In genomic region chr15:11539485-11539884, GRCm38 (mm10) we compare ENCODE assay signal across 16 mouse cellular contexts.
A peak's percentile ranks its signal among the peaks of the same experiment; 100 is the strongest.
DNase-seq lines count a peak whose midpoint lies in the region; ATAC-seq and TF ChIP-seq lines count a peak whose summit lies in the region.
"Had no signal": no experiment of that assay in that cellular context is flagged by ENCODE, and none has a peak within 500 bp of the region (broad histone marks: within the 10 kb centered on the region; RNA-seq: fewer than 3 reads in every experiment).

No protein-coding gene starts in this region.

- in situ Hi-C loops in Patski (cut with MboI; ENCODE audit: low pct_unique_long_range_greater_than_20kb): no loop called here

- 23% methylated on average over 3 of the region's 3 CpGs for WGBS in kidney, adult 2 months

- ATAC-seq in Patski: peak; percentile 62
- ATAC-seq: forebrain, embryonic 15.5 days; hindbrain, embryonic 16.5 days had no signal

- H3K27me3 ChIP-seq in Patski: no peaks in the 10 kb centered on the region
- H3K27me3 ChIP-seq in kidney, adult 2 months (replicated peaks; ENCODE audit: control insufficient read depth, insufficient read depth, low read length): no peaks in the 10 kb centered on the region
- H3K27me3 ChIP-seq: embryonic facial prominence, embryonic 12.5 days; forebrain, embryonic 15.5 days; heart, embryonic 12.5 days; lung, embryonic 15.5 days had no signal

- intact Hi-C loops in gastrocnemius, postnatal 14 days (cut with DNase I; ENCODE audit: low total_unique reads): no loop called here
- intact Hi-C loops in left cerebral cortex, postnatal 25 days (cut with DNase I): no loop called here

- DNase-seq in gastrocnemius, postnatal 10 days: peak; percentile 11
- no peak for DNase-seq in gastrocnemius, postnatal 14 days
- DNase-seq in Patski (ENCODE audit: low read depth, low spot score): no peak
- DNase-seq in kidney, adult 2 months: peak; percentile 80
- DNase-seq in kidney, postnatal 14 days: peak; percentile 68
- no peak for DNase-seq in thymus, postnatal 36 days
- DNase-seq in left cerebral cortex, postnatal 25 days (ENCODE audit: low spot score in 2 of 2): no peak
- no peak for DNase-seq in spleen, postnatal 36 days (ENCODE audit: low spot score in 2 of 2)
- DNase-seq: cerebellum, adult 2 months; liver had no signal

- H3K4me1 ChIP-seq in kidney, adult 2 months (ENCODE audit: control insufficient read depth, insufficient read depth, low read length): peaks cover 3% of the 10 kb centered on the region; the same call in 1 of the 2 replicates
- H3K4me1 ChIP-seq: forebrain, embryonic 15.5 days; heart, embryonic 12.5 days had no signal

- TF ChIP-seq CTCF in Patski (IDR thresholded peaks at IDR 0.05): no peak
- no peak for TF ChIP-seq CTCF in kidney, adult 2 months (conservative IDR thresholded peaks at IDR 0.05; ENCODE audit: insufficient read depth, insufficient read length, low read depth, low read length)

- no peaks in the 10 kb centered on the region for H3K36me3 ChIP-seq in kidney, adult 2 months (ENCODE audit: control insufficient read depth, insufficient read depth, low read length)
- H3K36me3 ChIP-seq: embryonic facial prominence, embryonic 12.5 days; forebrain, embryonic 15.5 days; heart, embryonic 12.5 days; lung, embryonic 15.5 days; midbrain, embryonic 10.5 days had no signal

- CTCF ChIA-PET in Patski (lab: Charles Lee): no interaction called here

- no peak overlapping the region for H3K27ac ChIP-seq in kidney, adult 2 months (ENCODE audit: insufficient read depth, low read depth, low read length)
- H3K27ac ChIP-seq: embryonic facial prominence, embryonic 12.5 days; forebrain, embryonic 15.5 days; lung, embryonic 15.5 days; midbrain, embryonic 10.5 days had no signal

- POLR2A ChIA-PET in Patski (lab: Charles Lee): no interaction called here

- TF ChIP-seq POLR2A in kidney, adult 2 months (IDR thresholded peaks at IDR 0.05; ENCODE audit: low read depth, low read length): no peak

- H3K4me3 ChIP-seq in kidney, adult 2 months (ENCODE audit: insufficient read depth, low read depth, low read length): no peak overlapping the region
- H3K4me3 ChIP-seq: embryonic facial prominence, embryonic 12.5 days; forebrain, embryonic 15.5 days; heart, embryonic 12.5 days; lung, embryonic 15.5 days; midbrain, embryonic 10.5 days had no signal

Comparison
In these comparisons a context has a peak if more than half of its experiments do, and no peak if none do; other contexts are left out.
1. DNase-seq: peak in gastrocnemius, postnatal 10 days (single experiment), kidney, adult 2 months (single experiment) and kidney, postnatal 14 days (single experiment); none in gastrocnemius, postnatal 14 days (single experiment), Patski (single experiment), thymus, postnatal 36 days (0 of 2), left cerebral cortex, postnatal 25 days (0 of 2) and spleen, postnatal 36 days (0 of 2).